Mouse (Mus musculus) lung, postnatal 14 days (tissue): Measurements from ENCODE around the gene Ephx4.

Experiments used
- DNase-seq: peaks from one replicate; pipeline ENCODE4 v3.0.0; 2021

Gene Ephx4

DNA sequence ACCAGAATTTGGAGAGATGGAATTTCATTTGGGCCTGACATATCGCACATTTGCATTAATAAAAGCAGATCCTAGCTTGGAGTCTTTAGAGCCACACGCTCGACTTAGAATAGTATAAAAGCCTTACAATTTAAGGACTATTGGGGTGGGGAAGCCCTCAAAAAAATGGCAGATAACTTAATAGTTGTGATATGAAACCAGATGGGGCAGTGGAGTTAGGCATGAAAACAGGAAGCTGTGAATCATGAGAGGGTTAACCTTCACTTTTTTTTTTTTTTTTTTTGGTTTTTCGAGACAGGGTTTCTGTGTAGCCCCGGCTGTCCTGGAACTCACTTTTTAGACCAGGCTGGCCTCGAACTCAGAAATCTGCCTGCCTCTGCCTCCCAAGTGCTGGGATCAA, 33.6 kb downstream of the Ephx4 start:
- no peak for DNase-seq

DNA sequence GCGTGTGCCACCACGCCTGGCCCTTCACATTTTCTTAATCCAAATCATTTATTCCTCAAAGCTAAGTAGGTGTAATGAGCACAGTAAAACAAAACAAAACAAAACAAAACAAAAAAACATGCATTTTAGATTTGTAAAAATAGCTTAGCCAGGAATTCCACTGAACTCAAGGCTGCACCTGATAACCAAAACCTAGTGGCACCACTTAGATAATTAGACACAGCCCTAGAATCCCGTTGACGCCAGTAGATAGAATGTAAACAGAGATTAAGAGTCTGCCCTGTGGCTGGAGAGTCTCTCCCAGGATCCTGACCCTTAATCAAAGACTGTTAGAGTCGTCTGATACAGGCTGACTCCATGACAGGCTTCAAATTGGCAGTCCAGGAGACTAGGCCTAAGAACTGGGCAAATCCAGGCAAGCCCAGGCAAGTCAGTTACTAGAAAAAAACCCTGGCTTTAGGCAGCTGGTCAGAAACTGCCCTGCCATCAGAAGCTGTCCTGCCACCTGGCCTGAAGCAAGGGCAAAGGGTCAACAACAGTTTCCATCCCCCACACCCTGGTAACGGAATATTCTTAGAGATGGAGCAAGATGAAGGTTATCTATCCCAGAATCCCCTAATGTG, 34.2 kb downstream of the Ephx4 start:
- DNase-seq: no peak

DNA sequence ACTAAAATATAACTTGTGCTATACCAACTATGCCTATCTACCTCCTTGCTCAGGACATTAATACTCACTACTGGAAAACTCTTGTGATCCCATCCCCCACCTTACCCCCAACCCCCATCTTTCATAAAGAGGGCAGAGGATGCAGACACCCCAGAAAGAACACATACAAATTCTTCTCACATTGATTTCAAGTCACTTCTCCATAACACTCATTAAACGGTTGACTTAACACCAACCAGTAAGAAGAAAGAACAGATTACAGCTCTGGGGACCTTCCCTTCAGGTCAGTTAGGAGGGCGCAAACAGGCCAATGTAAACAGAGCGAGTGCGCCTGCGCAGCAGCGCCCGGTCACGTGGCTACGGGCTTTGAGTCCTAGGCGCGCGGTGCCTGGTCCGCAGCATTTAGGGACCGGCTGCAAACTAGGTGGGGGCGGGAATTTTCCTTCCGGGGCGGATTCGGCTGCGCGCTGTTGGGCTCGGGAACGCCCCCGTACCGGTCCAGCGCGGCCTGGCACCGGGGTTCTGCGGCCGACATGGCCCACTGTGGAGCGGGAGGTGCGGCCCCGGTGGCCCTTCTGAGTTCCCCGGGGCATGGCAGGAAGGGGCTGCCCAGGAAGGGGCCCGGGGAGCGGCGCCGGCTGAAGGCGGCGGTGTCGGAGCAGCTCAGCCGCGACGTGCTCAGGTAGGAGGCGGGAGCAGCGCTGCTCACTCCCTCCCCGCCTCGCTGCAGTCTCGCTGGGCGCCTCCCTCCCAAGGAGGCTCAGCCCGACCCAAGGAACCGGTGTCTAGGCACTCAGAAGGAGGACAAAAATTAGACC, 35.1 kb downstream of the Ephx4 start, which contains the start of gene Btbd8:
Gene Btbd8 (plus strand): TSS at position 534 of the 818 bp plus-strand sequence.
- DNase-seq: peak; percentile 92

DNA sequence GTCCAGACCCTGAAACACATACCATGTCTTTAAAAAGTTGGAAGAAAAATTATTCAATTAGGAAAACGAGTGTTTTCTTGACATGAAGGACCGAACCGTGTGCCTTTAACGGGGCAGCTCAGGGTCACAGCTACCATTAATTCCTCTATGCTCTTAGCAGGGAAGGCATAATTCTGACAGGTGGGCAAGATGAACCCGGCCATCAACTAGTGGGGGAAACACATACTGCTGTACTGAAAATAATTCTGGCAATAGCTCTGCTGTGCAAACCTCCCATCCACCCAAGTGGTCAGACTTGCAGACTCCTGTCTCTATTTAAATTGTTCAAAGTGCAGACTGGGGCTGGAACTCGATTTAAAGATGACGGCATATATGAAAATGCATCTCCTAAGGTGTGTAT, 35.8 kb downstream of the Ephx4 start:
- peak; percentile 3 for DNase-seq

DNA sequence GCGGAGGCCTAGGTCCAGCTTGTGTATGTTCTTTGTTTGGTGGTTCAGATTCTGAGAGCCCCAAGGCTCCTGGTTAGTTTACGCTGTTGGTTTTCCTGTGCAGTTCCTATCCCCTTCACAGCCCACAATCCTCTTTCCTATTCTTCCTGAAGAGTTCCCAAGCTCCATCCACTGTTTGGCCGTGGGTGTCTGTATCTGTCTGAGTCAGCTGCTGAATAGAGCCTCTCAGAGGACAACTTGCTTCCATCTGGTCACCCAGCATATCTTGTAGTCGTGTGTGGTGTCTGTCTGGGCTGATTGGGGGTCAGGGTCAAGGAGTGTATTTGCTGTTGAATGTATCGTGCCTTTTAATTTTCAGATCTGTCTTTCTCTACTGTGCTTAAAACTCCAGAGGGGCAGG, 39.3 kb downstream of the Ephx4 start:
- no peak for DNase-seq

DNA sequence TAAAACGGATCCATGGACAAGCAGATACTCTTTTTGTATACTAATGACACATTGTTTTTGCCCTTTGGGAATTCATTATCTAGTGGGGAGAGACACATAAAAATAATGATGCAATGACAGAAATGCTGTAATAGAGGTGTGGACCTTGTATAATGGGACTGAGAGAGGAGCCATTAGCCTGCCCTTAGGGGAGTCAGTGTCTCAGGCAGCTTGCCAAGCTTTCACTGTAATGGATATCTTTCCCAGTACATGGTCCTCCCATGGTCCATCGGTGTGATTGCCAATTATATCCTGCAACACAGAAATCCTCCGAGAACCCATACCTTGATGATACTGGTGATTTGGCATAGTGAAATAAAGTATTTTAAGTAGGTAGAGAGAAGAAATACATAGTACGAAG, 41.7 kb downstream of the Ephx4 start:
- DNase-seq: no peak

DNA sequence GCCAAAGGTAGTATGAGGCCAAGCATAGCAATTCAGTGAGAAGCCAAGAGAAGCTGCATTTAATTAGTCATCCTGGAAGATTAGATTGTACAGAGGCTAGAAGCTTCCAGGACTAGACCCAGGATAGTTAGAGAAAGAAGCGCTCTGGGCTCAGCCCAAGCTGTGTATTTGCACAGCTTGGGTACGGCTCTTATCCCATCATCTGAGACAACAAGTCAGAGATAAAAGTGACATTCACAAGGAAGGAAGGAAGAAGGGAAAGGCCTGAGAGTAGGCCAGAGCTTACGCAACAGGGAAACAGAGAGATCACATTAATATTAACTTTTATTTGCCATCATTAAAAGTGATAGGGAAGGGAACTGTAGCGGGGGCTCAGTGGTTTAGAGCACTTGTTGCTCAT, 45.4 kb downstream of the Ephx4 start:
- no peak for DNase-seq

DNA sequence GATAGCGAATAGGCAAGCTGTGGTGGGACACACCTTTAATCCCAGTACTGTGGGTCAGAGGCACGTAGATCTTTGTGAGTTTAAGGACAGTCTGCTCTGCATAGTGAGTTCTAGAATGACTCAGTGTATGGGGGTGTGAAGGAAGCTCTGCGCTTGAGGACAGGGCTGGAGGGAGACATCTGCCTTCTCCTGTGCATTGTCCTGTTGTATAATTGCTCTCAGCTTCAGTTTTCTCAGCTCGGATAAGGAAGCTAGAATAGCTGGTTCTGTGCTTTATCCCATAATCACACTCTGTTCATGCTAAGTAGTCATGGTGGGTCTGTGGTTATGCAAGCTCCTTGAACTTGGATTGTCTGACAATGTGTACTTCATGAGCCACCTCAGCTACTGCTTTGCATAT, 46.2 kb downstream of the Ephx4 start:
- no peak for DNase-seq

DNA sequence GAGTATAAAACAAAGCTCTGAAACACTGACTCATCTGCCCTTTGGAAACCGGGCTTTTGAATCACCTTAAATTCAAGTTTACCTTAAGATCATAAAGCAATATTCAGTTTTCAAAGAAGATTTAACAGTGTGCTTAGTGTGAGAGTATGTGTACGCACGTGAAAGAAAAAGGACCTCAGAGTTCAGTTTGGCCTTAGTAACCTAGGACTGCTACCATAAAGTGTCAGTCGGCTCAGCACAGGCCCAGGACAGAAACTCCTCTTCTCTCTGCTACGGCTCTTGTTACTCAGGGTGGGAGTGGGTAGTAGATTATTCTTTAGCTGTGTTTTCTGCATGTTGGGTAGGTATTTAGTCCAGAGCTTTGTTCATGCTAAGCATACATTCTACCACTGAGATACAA, 47.1 kb downstream of the Ephx4 start:
- DNase-seq: no peak

DNA sequence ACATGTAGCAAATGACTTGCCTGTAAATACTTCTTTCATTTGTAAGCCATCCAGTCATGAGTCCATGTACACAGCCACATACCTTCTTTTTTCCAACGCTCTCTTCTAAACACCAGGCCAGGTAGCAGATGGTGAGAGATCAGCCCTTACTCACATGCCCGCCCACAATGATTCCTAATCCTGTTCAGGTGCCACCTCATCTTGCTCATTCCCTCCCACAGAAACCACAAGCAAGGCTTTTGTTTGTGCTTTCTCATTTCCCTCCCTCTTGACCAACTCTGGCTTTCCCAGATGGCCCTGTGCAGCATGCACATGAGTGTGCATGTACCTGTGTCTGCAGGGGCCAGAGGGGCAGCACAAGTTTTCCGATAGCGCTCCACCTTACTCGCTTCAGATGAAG, 47.8 kb downstream of the Ephx4 start:
- no peak for DNase-seq

DNA sequence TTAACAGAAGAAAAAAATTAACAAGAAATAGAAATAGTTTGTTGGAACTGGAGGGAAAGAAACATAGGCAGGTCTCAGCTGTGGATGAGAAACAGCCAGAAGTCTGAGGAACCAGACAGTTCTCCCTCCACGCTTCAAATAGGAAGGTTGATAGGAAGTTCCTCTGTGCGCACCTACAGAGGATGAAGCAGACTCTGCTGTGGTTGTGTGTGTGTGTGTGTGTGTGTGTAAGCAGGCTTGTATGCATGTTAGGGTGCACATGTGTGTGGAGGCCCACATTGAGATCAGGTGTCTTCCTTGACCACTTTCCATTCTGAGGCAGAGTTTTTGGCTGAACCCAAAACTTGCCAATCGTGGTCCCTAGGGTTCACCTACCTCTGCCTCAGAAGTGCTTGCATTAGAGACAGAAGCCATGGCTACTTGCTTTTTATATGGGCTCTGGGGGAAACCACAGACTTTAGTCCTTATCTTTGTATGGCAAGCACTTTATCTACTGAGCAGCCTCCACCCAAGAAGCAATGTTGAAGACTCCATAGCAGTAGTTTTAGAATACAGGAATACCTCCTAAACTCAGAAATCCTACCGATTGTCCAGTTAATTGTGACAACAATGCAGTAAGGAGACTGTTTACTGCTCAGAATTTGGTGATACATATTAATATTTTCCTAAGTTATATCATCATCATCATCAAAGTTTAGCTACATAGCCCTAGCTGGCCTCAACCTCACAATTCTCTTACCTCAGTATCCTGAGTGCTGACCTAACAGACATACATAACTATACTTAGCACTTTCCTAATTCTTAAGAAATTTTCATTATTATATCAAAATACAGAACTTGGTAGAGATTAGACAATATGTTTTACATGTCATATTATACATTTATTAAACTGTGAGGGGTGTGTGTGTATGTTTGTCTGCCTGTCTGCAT, 59.9 kb downstream of the Ephx4 start:
- no peak for DNase-seq

DNA sequence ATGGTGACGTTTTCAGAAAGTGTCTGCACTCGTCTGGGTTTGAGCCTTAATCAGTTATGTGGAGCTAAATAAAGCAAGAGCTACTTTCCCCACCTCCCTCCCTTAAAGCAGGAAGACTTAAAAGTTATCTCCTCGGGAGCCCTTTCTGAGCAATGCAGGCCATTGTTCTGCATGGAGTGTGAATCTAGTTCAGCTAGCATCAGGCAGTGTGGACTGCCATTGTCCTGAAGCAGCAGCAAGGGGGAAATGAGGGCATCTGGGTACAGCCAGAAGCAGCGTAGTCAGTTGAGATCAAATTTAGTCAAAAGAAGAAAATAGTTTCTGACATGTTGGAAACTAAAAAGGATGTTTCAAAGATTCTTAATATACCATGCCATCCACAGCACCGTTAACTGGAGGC, 64.0 kb downstream of the Ephx4 start:
- DNase-seq: no peak

DNA sequence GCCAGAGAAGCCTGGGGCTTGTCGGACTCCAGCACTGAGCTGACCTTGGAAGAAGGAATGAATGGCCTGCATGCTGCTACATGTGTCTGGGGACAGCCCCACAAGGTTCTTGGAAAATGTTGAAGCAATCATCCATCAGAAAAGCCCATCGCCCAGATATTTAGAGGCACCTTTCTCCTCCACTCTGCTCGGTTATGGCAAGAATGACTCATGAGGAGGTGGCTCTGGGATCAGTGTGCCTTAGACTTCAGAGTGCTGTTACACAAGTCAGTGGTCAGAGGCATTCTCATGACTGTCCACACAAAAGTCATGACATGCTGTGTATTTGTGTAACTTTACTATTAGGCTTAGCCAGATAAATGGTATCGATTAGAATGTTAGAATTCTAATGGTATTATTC, 64.6 kb downstream of the Ephx4 start:
- no peak for DNase-seq

DNA sequence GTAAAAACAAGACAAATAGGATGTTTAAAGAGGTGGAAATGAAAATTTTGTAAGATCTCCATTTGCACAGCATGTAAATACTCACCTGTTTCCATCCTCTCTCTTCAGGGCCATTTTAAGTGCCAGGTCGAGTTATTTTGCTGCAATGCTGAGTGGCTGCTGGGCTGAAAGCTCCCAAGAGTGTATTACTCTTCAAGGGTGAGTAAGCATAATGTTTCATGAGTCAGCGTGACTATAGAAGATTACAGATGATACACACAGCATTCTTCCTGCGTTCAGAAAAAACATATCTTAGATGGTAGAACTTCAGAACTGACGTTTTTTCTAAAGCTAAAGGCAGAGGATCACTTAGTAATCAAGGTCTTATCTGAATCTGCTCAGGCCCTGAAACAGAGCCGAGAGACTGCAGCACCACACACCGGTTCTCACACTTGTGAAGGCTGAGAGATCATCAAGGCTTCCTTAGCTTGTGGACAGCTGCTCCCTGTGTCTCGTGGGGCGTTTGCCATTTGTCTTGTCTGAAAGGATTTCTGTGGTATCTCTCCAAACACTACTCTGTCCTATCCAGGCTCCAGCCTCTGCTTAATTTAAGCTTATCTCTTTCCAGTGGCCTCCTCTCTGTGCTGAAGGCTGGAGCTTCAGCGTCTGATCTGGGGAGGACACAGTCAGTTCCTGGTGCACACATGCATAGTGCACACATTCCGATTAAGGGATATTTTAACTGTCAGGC, 68.2 kb downstream of the Ephx4 start:
- DNase-seq: no peak
